Mouse (Mus musculus): ENCODE data around the gene Ror1. TPM values are rescaled to one million over a fixed set of nuclear protein-coding genes. Genes with fewer than 3 reads are reported as not detected.
A peak's percentile ranks its signal among the peaks of the same experiment; 100 is the strongest.

Gene Ror1
- polyA plus RNA-seq, 1 experiment: 2.6 TPM

GRCm38 (mm10) chr4:100059811-100060210 is 35.8 kb upstream of the Ror1 start:
- Histone ChIP-seq H3K4me1 (ENCODE audit: control insufficient read depth, insufficient read depth, low read length) (no peaks in the 10 kb centered on the region), H3K4me3 (replicated peaks; ENCODE audit: extremely low read depth, low read depth, low read length) (no peak overlapping the region)
- no peak for DNase-seq
- TF ChIP-seq CTCF (IDR thresholded peaks at IDR 0.05; ENCODE audit: insufficient read depth, low read length): no peak
- 56% methylated on average over 3 of the region's 3 CpGs for WGBS

- no peak for TF ChIP-seq CTCF (IDR thresholded peaks at IDR 0.05; ENCODE audit: insufficient read depth, low read length)
- no peak for TF ChIP-seq POLR2A (IDR thresholded peaks at IDR 0.05; ENCODE audit: borderline replicate concordance, extremely low read depth, low read depth, low read length)
- 70% methylated on average over 19 of the region's 19 CpGs for WGBS
- Histone ChIP-seq H3K4me3 (replicated peaks; ENCODE audit: extremely low read depth, low read depth, low read length) (no peak overlapping the region), H3K4me1 (ENCODE audit: control insufficient read depth, insufficient read depth, low read length) (no peaks in the 10 kb centered on the region)
- DNase-seq: no peak
Observed at GRCm38 (mm10) chr4:100061396-100062066, 34.1 kb upstream of the Ror1 start.

GRCm38 (mm10) chr4:100065686-100066085 is 29.9 kb upstream of the Ror1 start:
- no peak for DNase-seq
- TF ChIP-seq POLR2A (IDR thresholded peaks at IDR 0.05; ENCODE audit: borderline replicate concordance, extremely low read depth, low read depth, low read length) (no peak), CTCF (IDR thresholded peaks at IDR 0.05; ENCODE audit: insufficient read depth, low read length) (no peak)
- Histone ChIP-seq H3K4me3 (replicated peaks; ENCODE audit: extremely low read depth, low read depth, low read length) (no peak overlapping the region), H3K4me1 (ENCODE audit: control insufficient read depth, insufficient read depth, low read length) (no peaks in the 10 kb centered on the region)
- 83% methylated on average over 2 of the region's 2 CpGs for WGBS

GRCm38 (mm10) chr4:100070101-100070500 is 25.5 kb upstream of the Ror1 start:
- WGBS: 48% methylated on average over 6 of the region's 6 CpGs

GRCm38 (mm10) chr4:100096596-100097181 is 1.1 kb downstream of the Ror1 start:
- WGBS: 15% methylated on average over 21 of the region's 21 CpGs
- DNase-seq: no peak
- Histone ChIP-seq H3K4me1 (ENCODE audit: control insufficient read depth, insufficient read depth, low read length) (no peaks in the 10 kb centered on the region; the same call in 1 of the 2 replicates), H3K4me3 (replicated peaks; ENCODE audit: extremely low read depth, low read depth, low read length) (peak overlapping the region; percentile 80)
- TF ChIP-seq CTCF (IDR thresholded peaks at IDR 0.05; ENCODE audit: insufficient read depth, low read length) (no peak), POLR2A (IDR thresholded peaks at IDR 0.05; ENCODE audit: borderline replicate concordance, extremely low read depth, low read depth, low read length) (no peak)

More at GRCm38 (mm10) chr4:100070101-100070500, 25.5 kb upstream of the Ror1 start:
- H3K4me3 ChIP-seq (replicated peaks; ENCODE audit: extremely low read depth, low read depth, low read length): no peak overlapping the region
- TF ChIP-seq POLR2A (IDR thresholded peaks at IDR 0.05; ENCODE audit: borderline replicate concordance, extremely low read depth, low read depth, low read length): no peak
- TF ChIP-seq CTCF (IDR thresholded peaks at IDR 0.05; ENCODE audit: insufficient read depth, low read length): no peak
- H3K4me1 ChIP-seq (ENCODE audit: control insufficient read depth, insufficient read depth, low read length): no peaks in the 10 kb centered on the region
- DNase-seq: no peak

GRCm38 (mm10) chr4:100097364-100097979 is 1.9 kb downstream of the Ror1 start:
- no peak for DNase-seq
- TF ChIP-seq CTCF (IDR thresholded peaks at IDR 0.05; ENCODE audit: insufficient read depth, low read length) (no peak), POLR2A (IDR thresholded peaks at IDR 0.05; ENCODE audit: borderline replicate concordance, extremely low read depth, low read depth, low read length) (no peak)
- WGBS: 67% methylated on average over 10 of the region's 10 CpGs
- no peaks in the 10 kb centered on the region; the same call in 1 of the 2 replicates for H3K4me1 ChIP-seq (ENCODE audit: control insufficient read depth, insufficient read depth, low read length)
- H3K4me3 ChIP-seq (replicated peaks; ENCODE audit: extremely low read depth, low read depth, low read length): no peak overlapping the region

- no peak for DNase-seq
- Histone ChIP-seq H3K4me3 (replicated peaks; ENCODE audit: extremely low read depth, low read depth, low read length) (no peak overlapping the region), H3K4me1 (ENCODE audit: control insufficient read depth, insufficient read depth, low read length) (no peaks in the 10 kb centered on the region; the same call in 1 of the 2 replicates)
- 47% methylated on average over 7 of the region's 7 CpGs for WGBS
- TF ChIP-seq POLR2A (IDR thresholded peaks at IDR 0.05; ENCODE audit: borderline replicate concordance, extremely low read depth, low read depth, low read length) (no peak), CTCF (IDR thresholded peaks at IDR 0.05; ENCODE audit: insufficient read depth, low read length) (no peak)
Observed at GRCm38 (mm10) chr4:100101066-100101820, 5.7 kb downstream of the Ror1 start.

- no peak for DNase-seq
- TF ChIP-seq CTCF (IDR thresholded peaks at IDR 0.05; ENCODE audit: insufficient read depth, low read length) (no peak), POLR2A (IDR thresholded peaks at IDR 0.05; ENCODE audit: borderline replicate concordance, extremely low read depth, low read depth, low read length) (no peak)
- H3K4me1 ChIP-seq (ENCODE audit: control insufficient read depth, insufficient read depth, low read length): no peaks in the 10 kb centered on the region; the same call in 1 of the 2 replicates
- whole genome bisulfite sequencing: 38% methylated on average over 5 of the region's 5 CpGs
- H3K4me3 ChIP-seq (replicated peaks; ENCODE audit: extremely low read depth, low read depth, low read length): no peak overlapping the region
Observed at GRCm38 (mm10) chr4:100101844-100102243, 6.3 kb downstream of the Ror1 start.

GRCm38 (mm10) chr4:100104241-100104640 is 8.7 kb downstream of the Ror1 start:
- WGBS: 76% methylated on average over 1 of the region's 1 CpGs
- DNase-seq: no peak
- no peak overlapping the region for H3K4me3 ChIP-seq (replicated peaks; ENCODE audit: extremely low read depth, low read depth, low read length)
- TF ChIP-seq POLR2A (IDR thresholded peaks at IDR 0.05; ENCODE audit: borderline replicate concordance, extremely low read depth, low read depth, low read length) (no peak), CTCF (IDR thresholded peaks at IDR 0.05; ENCODE audit: insufficient read depth, low read length) (no peak)
- no peaks in the 10 kb centered on the region; the same call in 1 of the 2 replicates for H3K4me1 ChIP-seq (ENCODE audit: control insufficient read depth, insufficient read depth, low read length)

Measured in lung, adult 2 months (tissue).